Mouse (Mus musculus): ENCODE measurements around the gene Baz2b. TPM values are rescaled to one million over a fixed set of nuclear protein-coding genes. Genes with fewer than 3 reads are reported as not detected.

Baz2b gene
- total and polyA plus RNA-seq, 3 experiments, result 5.7 to 11.4 TPM; not detected in 1

GRCm38 (mm10) chr2:59889699-59890098, 319.9 kb downstream of the Baz2b start:
- no peak overlapping the region for H3K9ac ChIP-seq (ENCODE audit: control insufficient read depth, low read depth, low read length, poor library complexity, severe bottlenecking)
- H3K27ac ChIP-seq (ENCODE audit: control insufficient read depth, low read depth, low read length), result no peak overlapping the region
- no peaks in the 10 kb centered on the region for H3K27me3 ChIP-seq (ENCODE audit: control insufficient read depth in 1 of 2, insufficient read depth in 2 of 2, low read length in 2 of 2)
- H3K36me3 ChIP-seq (ENCODE audit: control insufficient read depth in 1 of 2, insufficient read depth in 2 of 2, low read length in 2 of 2), result no peaks in the 10 kb centered on the region; a peak in 1 of 4 replicates
- no peaks in the 10 kb centered on the region for H3K9me3 ChIP-seq (replicated peaks; ENCODE audit: insufficient read depth, low read length)
- no peak overlapping the region for H3K4me3 ChIP-seq (ENCODE audit: control insufficient read depth in 1 of 2, insufficient read depth in 1 of 2, low read depth in 2 of 2, low read length in 2 of 2)
- TF ChIP-seq ZNF384 (IDR thresholded peaks at IDR 0.05; ENCODE audit: low read depth, low read length) (no peak), JUND (IDR thresholded peaks at IDR 0.05; ENCODE audit: low read depth, low read length) (no peak), ZKSCAN1 (IDR thresholded peaks at IDR 0.05; ENCODE audit: low read depth, low read length) (no peak), ELF1 (IDR thresholded peaks at IDR 0.05; ENCODE audit: low read depth, low read length) (no peak)
- DNase-seq (ENCODE audit: low read depth, low spot score), result no peak
- no peaks in the 10 kb centered on the region for H3K79me2 ChIP-seq (ENCODE audit: control insufficient read depth, insufficient read depth, low read length, poor library complexity)
- peaks cover 0 to 3% of the 10 kb centered on the region in 2 experiments; a peak in 1 of 4 replicates for H3K4me1 ChIP-seq (ENCODE audit: control insufficient read depth in 1 of 2, insufficient read depth in 2 of 2, low read length in 2 of 2)

- DNase-seq (ENCODE audit: low read depth, low spot score), result no peak
- no peaks in the 10 kb centered on the region for H3K27me3 ChIP-seq (ENCODE audit: control insufficient read depth in 1 of 2, insufficient read depth in 2 of 2, low read length in 2 of 2)
- peak overlapping the region; percentile 20; the same call in 1 of the 2 replicates for H3K27ac ChIP-seq (ENCODE audit: control insufficient read depth, low read depth, low read length)
- peaks cover 2% of the 10 kb centered on the region; the same call in 1 of the 2 replicates for H3K79me2 ChIP-seq (ENCODE audit: control insufficient read depth, insufficient read depth, low read length, poor library complexity)
- H3K4me1 ChIP-seq (ENCODE audit: control insufficient read depth in 1 of 2, insufficient read depth in 2 of 2, low read length in 2 of 2), result peaks cover 2 to 12% of the 10 kb centered on the region in 2 experiments; a peak in 1 of 4 replicates
- H3K4me3 ChIP-seq (ENCODE audit: control insufficient read depth in 1 of 2, insufficient read depth in 1 of 2, low read depth in 2 of 2, low read length in 2 of 2), result peak overlapping the region; percentile 84
- H3K9me3 ChIP-seq (replicated peaks; ENCODE audit: insufficient read depth, low read length), result no peaks in the 10 kb centered on the region
- H3K36me3 ChIP-seq (ENCODE audit: control insufficient read depth in 1 of 2, insufficient read depth in 2 of 2, low read length in 2 of 2), result no peaks in the 10 kb centered on the region
- peak overlapping the region; percentile 87 for H3K9ac ChIP-seq (ENCODE audit: control insufficient read depth, low read depth, low read length, poor library complexity, severe bottlenecking)
- peak; percentile 50 for TF ChIP-seq GATA1 (IDR thresholded peaks at IDR 0.05; ENCODE audit: low read depth, low read length)
- no peak for TF ChIP-seq NRF1 (IDR thresholded peaks at IDR 0.05; ENCODE audit: insufficient read depth, low read depth, low read length, poor library complexity, severe bottlenecking)
- TF ChIP-seq ETS1 (IDR thresholded peaks at IDR 0.05; ENCODE audit: low read depth, low read length), result no peak
- no peak for TF ChIP-seq USF2 (IDR thresholded peaks at IDR 0.05; ENCODE audit: borderline replicate concordance in 1 of 2, insufficient read depth in 1 of 2, low read depth in 1 of 2, low read length in 2 of 2)
- TF ChIP-seq HCFC1 (IDR thresholded peaks at IDR 0.05; ENCODE audit: low read depth, low read length), result no peak; the same call in 1 of the 2 replicates
- TF ChIP-seq POLR2AphosphoS2 (IDR thresholded peaks at IDR 0.05; ENCODE audit: low read length), result no peak
- TF ChIP-seq ZC3H11A (IDR thresholded peaks at IDR 0.05; ENCODE audit: low read depth, low read length), result no peak
- peak; percentile 34 to 59; a peak in 2 of 4 replicates for TF ChIP-seq EP300 (IDR thresholded peaks at IDR 0.05; ENCODE audit: low read depth in 1 of 2, low read length in 2 of 2)
- no peak for TF ChIP-seq SMC3 (IDR thresholded peaks at IDR 0.05; ENCODE audit: low read depth, low read length)
- TF ChIP-seq UBTF (IDR thresholded peaks at IDR 0.05; ENCODE audit: borderline replicate concordance, insufficient read depth, low read depth, low read length), result no peak
- no peak for TF ChIP-seq CHD2 (IDR thresholded peaks at IDR 0.05; ENCODE audit: low read length)
- no peak for TF ChIP-seq MAZ (IDR thresholded peaks at IDR 0.05; ENCODE audit: low read depth, low read length)
- no peak for TF ChIP-seq MXI1 (IDR thresholded peaks at IDR 0.05; ENCODE audit: low read depth, low read length)
- TF ChIP-seq TBP (IDR thresholded peaks at IDR 0.05; ENCODE audit: low read depth, low read length), result no peak; the same call in 1 of the 2 replicates
- TF ChIP-seq E2F4 (IDR thresholded peaks at IDR 0.05; ENCODE audit: borderline replicate concordance, low read depth, low read length), result no peak
- TF ChIP-seq CHD1 (IDR thresholded peaks at IDR 0.05; ENCODE audit: low read depth, low read length), result no peak
- TF ChIP-seq ZNF384 (IDR thresholded peaks at IDR 0.05; ENCODE audit: low read depth, low read length), result 0 out of 2 replicates have a peak, but pooled peaks have one; percentile 54
- no peak for TF ChIP-seq MEF2A (IDR thresholded peaks at IDR 0.05; ENCODE audit: extremely low read depth, insufficient replicate concordance, low read depth, low read length, poor library complexity, severe bottlenecking)
- TF ChIP-seq NELFE (IDR thresholded peaks at IDR 0.05; ENCODE audit: low read depth, low read length), result no peak
- no peak for TF ChIP-seq BHLHE40 (IDR thresholded peaks at IDR 0.05; ENCODE audit: borderline replicate concordance, low read depth, low read length)
- TF ChIP-seq RCOR1 (IDR thresholded peaks at IDR 0.05; ENCODE audit: low read depth, low read length), result 0 out of 2 replicates have a peak, but pooled peaks have one; percentile 28
- no peak for TF ChIP-seq TAL1 (IDR thresholded peaks at IDR 0.05; ENCODE audit: low read length)
- TF ChIP-seq MAX (IDR thresholded peaks at IDR 0.05; ENCODE audit: low read length), result no peak
- TF ChIP-seq MYB (IDR thresholded peaks at IDR 0.05; ENCODE audit: low read depth, low read length), result no peak
- no peak for TF ChIP-seq POLR2AphosphoS5 (IDR thresholded peaks at IDR 0.05; ENCODE audit: borderline replicate concordance, low read depth, low read length)
- no peak for TF ChIP-seq ZKSCAN1 (IDR thresholded peaks at IDR 0.05; ENCODE audit: low read depth, low read length)
- no peak for TF ChIP-seq RAD21 (IDR thresholded peaks at IDR 0.05; ENCODE audit: low read depth, low read length)
- peak; percentile 23 for TF ChIP-seq SIN3A (IDR thresholded peaks at IDR 0.05; ENCODE audit: low read length)
Observed at GRCm38 (mm10) chr2:59882742-59883281, 326.8 kb downstream of the Baz2b start.
